Mouse (Mus musculus) embryo, embryonic 10 days (tissue): ENCODE data around the gene Nmnat2.

ENCODE experiments used
- DNase-seq: peaks from one replicate; pipeline ENCODE4 v3.0.0-alpha.2; 2015; ENCODE audit warnings: low spot score

Gene Nmnat2

GRCm38 (mm10) chr1:153092237-153092975 is 137.6 kb downstream of the Nmnat2 start:
- DNase-seq = peak; percentile 87

GRCm38 (mm10) chr1:153093172-153093571 is 138.4 kb downstream of the Nmnat2 start:
- DNase-seq = no peak

- no peak for DNase-seq
Observed at GRCm38 (mm10) chr1:153093581-153093980, 138.8 kb downstream of the Nmnat2 start.

- no peak for DNase-seq
Observed at GRCm38 (mm10) chr1:153094226-153095076, 139.7 kb downstream of the Nmnat2 start.

DNA sequence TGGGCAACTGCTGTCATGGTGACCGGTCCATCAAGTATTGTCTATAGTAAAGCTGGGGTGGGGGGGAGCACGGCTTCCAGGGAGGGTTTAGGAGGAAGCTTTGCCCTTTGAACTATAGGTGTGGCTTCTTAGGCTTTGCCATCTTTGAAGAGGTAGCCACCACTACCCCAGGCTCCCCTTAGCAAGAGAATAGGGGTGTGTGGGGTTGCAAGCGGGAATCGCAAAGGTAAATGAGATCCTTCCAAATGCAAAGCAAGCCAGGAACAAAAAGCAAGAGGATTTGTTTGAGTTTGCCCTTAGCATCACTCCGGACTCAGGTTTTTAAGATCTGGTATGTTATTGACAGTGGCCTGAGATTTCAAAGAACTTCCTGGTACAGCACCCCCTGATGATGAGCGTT is 140.5 kb downstream of the Nmnat2 start:
- DNase-seq = no peak

GRCm38 (mm10) chr1:153095826-153096727 is 141.3 kb downstream of the Nmnat2 start:
- DNase-seq = peak; percentile 28

DNA sequence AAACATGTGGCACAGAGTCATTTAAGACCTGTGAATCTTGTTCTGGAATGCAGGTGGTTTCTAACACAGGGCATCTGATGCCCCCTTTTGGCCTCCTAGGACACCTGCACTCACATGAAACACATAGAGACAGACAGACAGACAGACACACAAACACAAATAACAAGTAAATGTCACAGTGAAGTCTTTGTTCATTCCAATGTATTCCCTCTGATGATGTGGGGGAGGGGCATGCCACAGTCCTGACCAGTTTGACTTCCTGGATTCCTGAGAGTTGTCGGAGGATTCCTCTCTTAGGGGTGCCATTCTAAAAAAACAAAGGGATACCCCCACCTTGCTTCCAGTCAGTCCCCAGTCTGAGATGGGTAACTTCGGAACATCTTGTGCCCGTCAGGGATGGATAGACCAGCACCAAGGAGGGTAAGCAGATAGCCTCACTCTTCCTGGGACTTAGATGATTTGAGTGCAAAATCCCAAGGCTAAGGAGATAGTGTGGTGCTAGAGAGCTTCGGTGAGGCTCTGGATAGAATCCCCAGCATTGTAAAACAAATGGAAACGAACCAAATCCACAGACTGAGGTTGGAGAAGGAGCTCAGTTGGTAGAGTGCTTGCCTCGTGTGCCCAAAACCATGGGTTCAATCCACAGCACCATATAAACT is 142.4 kb downstream of the Nmnat2 start:
- no peak for DNase-seq

GRCm38 (mm10) chr1:153098586-153098985 is 143.8 kb downstream of the Nmnat2 start:
- DNase-seq = peak; percentile 12

- no peak for DNase-seq
Observed at GRCm38 (mm10) chr1:153100912-153101311, 146.1 kb downstream of the Nmnat2 start.

DNA sequence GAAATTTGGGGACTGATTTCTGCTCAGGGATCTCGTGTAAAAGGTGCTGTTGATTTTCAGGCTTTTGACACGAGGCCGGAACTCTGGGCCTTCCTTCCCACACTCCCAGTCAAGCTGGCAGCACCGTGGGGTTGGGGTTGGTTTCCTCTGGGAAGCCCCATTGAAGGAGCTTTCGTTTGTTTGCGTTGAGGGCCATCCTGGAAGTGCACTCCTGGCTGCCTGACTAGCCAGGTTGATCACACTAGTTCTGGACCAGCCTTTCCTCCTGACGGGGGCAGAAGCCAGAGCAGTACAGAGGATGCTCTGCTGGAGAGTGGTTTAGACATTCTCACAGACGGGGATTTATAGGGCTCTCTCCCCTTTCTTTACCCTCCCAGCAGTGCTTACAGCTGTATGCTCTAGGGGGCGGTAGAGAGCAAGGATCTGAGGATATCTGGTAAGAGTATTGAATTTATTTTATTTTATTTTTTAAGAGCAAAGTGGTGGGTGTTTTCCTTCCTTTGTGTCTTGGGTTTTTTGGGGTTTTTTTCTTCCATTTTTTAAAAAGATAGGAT is 146.6 kb downstream of the Nmnat2 start:
- DNase-seq = peak; percentile 75

DNA sequence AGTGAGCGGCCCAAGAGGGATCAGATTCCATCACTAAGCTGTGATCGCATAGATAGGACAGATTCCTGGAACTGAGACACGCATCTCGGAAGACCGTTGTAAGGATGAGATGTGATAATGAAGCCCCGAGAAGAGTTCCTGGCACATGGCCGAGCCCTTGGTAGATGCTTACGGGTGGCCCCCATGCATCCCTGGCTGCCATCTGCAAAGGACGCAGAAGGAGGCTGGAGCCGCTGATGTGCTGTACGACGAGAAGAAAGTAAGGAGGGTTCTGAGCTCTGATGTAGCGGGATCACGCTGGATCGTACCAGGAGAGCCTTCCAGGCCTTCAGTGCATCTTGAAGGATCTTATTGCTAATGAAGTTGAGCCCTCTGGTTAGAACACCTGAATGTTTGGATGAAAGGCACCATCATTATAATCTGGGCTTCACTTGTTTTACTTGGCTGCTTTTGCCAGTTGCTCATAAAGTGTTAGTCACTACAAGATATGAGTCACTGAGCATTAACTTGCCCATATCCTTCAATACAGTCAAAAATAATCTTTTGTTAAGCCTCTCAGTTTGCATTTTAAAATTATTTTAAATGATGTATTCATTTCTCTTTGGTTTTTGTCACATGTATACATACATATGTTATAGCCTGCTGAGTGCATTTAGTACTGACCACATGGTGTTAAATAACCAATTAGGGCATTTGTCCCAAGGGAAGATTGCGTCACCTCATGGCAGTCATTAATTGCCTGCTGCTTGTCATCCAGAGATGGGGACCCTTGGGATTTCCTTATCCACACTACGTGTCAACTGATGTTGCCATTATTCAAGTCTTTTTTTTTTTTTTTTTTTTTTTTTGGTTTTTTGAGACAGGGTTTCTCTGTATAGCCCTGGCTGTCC is 147.7 kb downstream of the Nmnat2 start:
- DNase-seq = no peak

GRCm38 (mm10) chr1:153103186-153103554 is 148.4 kb downstream of the Nmnat2 start:
- DNase-seq = no peak

DNA sequence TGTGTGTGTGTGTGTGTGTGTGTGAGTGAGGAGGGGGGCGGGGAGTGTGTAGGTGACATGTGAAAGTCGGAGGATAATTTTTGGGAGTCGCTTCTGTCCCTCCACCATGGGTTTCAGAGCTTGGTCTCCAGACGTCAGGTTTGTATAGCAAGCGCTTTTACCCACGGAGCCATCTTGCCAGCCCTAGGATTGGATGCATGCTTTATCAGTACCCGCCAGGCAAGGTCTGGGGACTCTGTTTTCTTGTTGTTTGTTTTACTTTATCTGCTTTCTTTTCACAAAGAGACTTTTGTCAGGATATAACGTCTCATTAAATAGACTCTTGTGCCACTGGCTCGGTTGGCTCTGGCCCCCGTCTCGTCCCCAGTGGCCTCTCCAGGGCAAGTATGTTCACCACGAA is 150.0 kb downstream of the Nmnat2 start:
- DNase-seq = no peak

DNA sequence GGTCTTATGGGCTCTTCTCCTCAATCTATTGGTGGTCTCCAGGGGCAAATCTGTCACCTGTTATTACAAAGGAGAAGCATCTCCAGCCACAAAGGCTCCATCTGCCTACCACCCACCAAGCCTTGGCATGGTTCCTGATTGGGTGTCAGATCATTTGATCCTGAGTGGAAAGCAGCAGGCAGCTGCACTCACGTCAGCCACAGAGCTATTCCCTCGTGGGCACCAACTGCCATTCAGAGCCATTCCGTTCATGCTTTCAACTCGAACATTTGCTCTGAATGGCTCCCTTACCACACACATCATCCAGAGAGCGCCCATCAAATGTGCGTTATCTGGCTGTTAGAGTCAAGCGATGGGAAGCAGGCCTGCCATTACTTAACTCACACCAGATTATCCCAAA is 153.1 kb downstream of the Nmnat2 start:
- DNase-seq = peak; percentile 32

- no peak for DNase-seq
Observed at GRCm38 (mm10) chr1:153109346-153109745, 154.6 kb downstream of the Nmnat2 start.

- DNase-seq = no peak
Observed at GRCm38 (mm10) chr1:153109836-153110235, 155.0 kb downstream of the Nmnat2 start.

GRCm38 (mm10) chr1:153111596-153111995 is 156.8 kb downstream of the Nmnat2 start:
- DNase-seq = no peak

DNA sequence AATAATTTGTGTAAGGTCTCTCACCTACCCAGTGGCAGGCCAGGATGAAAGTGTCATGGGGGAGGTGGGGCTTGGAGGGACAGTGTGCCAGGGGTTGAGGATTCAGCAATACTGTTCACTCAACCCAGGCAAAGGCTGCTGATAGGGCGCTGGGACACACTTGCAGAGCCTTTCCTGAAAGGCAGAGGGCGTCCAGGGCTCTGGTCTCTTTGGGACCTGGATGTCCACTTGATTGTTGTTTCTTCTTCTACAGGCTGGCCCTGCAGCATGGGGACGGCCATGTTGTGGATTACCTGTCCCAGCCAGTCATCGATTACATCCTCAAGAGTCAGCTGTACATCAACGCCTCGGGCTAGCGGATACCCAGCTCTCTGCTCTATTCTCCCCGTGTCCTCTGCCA is 160.5 kb downstream of the Nmnat2 start:
- DNase-seq = peak; percentile 36

GRCm38 (mm10) chr1:153120544-153120943 is 165.8 kb downstream of the Nmnat2 start:
- no peak for DNase-seq

DNA sequence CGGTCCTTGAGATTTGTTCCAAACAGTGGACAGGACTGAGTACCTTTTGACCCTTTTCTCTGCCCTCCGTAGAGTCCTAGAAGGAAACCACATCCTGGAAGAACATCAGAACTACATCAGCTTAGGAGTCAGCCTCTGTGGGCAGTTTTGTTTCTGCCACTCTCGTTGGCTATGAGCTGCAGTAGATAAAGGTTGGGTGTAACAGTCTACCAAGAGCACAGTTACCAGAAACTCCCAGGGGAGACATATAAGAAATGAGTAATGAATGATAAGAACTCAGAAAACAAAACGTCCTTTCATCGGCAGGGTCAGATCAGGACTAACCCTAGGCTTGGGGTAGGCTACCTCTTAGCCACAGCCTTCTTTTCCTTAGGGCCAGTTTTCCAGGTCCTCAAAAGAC is 166.5 kb downstream of the Nmnat2 start:
- DNase-seq = no peak
